In the genomic region with DNA sequence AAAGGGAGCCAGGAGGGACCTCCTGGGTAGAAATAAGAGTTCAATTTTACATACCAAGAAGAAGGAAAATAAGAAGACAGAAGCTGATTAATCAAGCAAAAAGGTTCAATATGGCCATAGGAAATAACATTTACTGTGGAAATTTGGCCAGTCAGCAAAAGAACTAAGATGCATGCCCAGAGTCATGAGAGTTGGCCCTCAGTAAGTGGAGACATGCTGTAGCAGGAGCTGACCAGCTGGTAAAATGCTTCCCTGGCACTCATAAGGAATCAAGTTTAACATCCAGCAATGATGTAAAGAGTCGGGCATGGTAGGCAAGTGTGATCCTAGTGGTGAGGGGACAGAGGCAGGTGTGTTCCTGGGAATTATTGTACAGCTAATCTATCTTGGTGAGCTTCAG, we compare ENCODE assay signal across 13 mouse cellular contexts.
DNase-seq lines count a peak whose midpoint lies in the region.
"Had no signal": no experiment of that assay in that cellular context is flagged by ENCODE, and none has a peak within 500 bp of the region (broad histone marks: within the 10 kb centered on the region; RNA-seq: fewer than 3 reads in every experiment).

No protein-coding gene starts in this region.

- peak; percentile 14 for DNase-seq in cerebellum, adult 11-12 months
- no peak for DNase-seq in cerebellum, postnatal 4 days (ENCODE audit: low spot score in 2 of 2)
- peak; percentile 41 for DNase-seq in cerebellum, adult 9-10 months
- DNase-seq in cerebellum, adult 8-10 months, result no peak
- DNase-seq in cerebellum, adult 9-11 months, result peak; percentile 25
- DNase-seq in cerebellum, postnatal 25 days, result peak; percentile 6 to 13
- no peak for DNase-seq in urinary bladder, postnatal 14 days (ENCODE audit: low spot score)
- DNase-seq in liver, result no peak
- DNase-seq: adrenal gland, adult 2 months; adrenal gland, postnatal 10 days; adrenal gland, postnatal 25 days; embryo, embryonic 11 days; gastrocnemius, adult 2 months had no signal

Comparison
In these comparisons a context has a peak if more than half of its experiments do, and no peak if none do; other contexts are left out.
1. DNase-seq: peak in cerebellum, adult 11-12 months (single experiment), cerebellum, adult 9-10 months (single experiment), cerebellum, adult 9-11 months (single experiment) and cerebellum, postnatal 25 days (2 of 2); none in cerebellum, postnatal 4 days (0 of 2), cerebellum, adult 8-10 months (single experiment), urinary bladder, postnatal 14 days (single experiment) and liver (single experiment).